Mouse (Mus musculus) adrenal gland, postnatal 10 days (tissue): ENCODE data around the gene Akt2. TPM values are rescaled to one million over a fixed set of nuclear protein-coding genes. Genes with fewer than 3 reads are reported as not detected.
A peak's percentile ranks its signal among the peaks of the same experiment; 100 is the strongest.

Experiments used
- DNase-seq: peaks from one replicate; pipeline ENCODE4 v3.0.0; 2021; ENCODE audit warnings: mixed read lengths
- total RNA-seq, 2 experiments: library from RNA; stranded (reverse); gene quantifications; 2 replicates each; pipeline ENCODE4 v1.2.3; 2021

The Akt2 gene
- total RNA-seq, 2 experiments from 2014 or later, result 237 to 317 TPM

- no peak for DNase-seq
These were observed 3.6 kb upstream of the Akt2 start for GRCm38 (mm10) chr7:27587741-27588140.

DNA sequence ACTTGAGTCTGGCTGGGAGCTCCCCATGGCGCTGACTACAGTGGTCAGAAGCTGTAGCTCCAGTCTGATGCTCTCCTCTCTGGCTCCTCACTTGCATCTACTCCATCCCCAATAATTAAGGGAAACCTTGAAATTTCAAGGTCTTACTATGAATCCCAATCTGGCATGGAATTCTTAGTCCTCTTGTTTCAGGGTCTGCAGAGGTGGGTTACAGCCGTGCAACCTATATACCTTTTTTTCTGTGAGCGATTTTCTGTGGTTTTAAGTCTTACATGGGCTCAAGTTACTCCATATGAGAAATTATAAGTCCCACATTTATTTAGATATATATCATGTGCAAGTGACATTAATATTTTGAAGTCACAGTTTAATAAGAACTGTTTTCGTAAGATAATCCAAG is 1.3 kb upstream of the Akt2 start:
- no peak for DNase-seq

DNA sequence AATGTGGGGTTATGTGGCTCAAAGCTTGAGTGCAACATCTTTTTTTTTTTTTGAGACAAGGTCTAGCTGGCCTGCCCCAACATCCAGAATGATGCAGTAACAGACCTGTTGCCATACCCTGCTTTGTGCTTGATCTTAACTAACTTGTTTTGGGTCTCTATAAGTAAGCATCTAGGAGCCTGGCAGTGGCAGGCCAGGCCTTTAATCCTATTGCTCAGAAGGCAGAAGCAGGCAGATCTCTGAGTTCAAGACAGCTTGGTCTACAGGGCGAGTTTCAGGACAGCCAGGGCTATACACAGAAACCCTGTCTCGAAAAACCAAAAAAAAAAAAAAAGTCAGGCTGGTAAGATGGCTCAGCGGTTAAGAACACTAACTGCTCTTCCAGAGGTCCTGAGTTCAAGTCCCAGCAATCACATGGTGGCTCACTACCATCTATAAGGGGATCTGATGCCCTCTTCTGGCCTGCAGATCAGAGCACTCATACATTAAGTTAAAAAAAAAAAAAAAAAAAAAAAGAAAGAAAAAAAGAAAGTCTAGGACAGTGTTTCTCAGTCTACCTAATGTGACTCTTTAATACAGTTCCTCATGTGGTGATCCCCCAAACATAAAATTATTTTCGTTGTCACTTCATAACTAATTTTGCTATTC is 662 bp upstream of the Akt2 start:
- no peak for DNase-seq

DNA sequence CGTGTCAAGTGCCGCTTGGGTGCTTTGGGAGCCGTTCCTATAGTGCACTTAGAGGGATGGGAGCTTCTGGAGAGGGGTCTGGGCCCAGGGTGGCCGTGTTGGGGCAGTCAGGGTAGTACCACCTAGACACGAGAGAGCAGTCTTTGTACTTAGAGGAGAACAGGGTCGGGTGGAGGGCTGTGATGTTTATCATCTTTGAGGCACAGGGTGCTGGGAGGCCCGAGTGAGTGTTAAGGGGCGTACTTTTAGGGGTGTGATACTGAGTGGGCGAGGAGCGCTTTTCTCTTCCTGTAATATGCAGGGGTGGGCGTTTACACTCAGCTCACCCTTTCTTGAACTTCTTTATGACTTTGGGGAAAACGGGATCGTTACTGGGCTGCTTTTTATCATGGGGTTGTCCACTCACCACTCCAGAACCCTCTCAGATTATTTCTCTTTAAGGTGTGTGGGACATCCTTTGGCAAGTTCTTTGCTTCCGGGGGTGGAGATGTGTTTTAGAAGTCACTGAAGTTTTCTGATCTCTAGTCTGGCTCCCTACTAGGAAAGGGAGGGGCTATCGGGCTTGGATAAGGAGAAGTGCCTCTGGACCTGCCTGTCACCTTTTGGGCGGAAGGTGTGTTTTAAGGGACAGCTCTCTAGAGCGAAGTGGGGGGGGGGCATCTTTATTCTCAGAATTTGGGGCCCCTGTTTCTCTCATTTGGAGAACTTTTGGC is 1.0 kb downstream of the Akt2 start:
- peak; percentile 52 for DNase-seq

- DNase-seq, result peak; percentile 54
These were observed 1.7 kb downstream of the Akt2 start for GRCm38 (mm10) chr7:27592934-27593645.

DNA sequence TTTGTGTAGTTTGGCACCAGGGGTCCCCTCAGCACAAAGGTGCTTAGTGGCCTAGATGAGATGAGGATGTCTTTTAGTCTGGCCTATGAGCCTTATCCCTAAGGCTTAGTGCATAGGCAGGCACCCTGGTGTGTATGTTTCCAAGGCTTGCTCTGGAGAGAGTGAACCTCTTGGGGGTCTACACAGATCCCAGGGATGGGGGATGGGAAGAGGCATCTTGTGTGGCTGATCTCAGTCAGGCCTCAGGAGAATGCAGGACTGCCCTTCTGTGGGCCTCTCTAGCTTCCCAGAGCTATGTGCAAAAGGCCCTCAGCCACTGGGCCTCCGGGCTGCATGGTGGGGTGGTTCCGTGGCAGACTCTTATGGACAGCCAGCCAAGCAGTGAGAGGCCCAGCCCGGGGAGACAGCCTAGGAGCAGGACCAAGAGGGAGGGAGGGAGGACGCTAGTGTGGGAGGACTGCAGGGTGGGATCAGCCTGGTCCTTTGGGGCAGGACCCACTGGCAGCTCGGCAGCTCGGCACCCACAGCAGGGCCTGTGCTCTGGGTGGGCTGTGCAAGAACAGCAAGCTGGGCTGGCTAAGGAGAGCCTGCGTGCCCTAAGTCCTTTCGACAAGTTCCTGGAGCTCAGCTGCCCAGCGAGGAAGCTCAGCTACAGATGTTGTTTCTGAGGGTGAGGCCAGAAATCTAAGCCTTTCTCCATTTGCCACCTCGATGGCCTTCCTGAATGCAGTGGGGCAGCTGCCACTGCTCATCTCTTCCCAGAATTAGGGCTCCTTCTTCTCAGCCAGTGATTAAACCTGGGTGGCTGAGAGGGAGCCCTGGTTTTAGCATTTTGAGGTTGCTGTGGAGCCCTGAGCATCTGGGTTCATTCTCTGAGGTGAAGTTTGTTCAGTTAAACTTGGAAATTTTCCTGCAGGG is 5.5 kb downstream of the Akt2 start:
- DNase-seq, result peak; percentile 63

GRCm38 (mm10) chr7:27598053-27598452 is 6.7 kb downstream of the Akt2 start:
- DNase-seq, result no peak

DNA sequence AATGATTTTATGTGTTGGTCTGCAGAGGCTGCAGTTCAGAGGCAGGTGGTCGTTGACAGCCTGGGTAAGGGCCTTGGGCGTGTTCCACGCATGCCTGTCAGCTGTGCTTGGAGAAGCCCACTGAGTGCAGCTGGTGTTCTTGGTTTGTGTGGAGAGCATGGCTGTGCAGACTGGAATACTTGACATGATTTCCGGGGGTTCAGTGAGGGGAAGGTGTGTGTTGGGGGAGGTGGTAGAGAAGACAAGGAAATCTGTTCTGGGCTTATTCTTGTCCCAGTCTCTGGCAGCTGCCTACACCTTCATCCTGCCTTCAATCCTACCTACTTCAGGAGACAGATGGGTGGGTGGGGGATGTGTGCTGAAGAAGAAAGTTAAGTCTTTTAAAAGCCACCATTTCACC is 10.3 kb downstream of the Akt2 start:
- no peak for DNase-seq

GRCm38 (mm10) chr7:27602161-27602560 is 10.8 kb downstream of the Akt2 start:
- no peak for DNase-seq

GRCm38 (mm10) chr7:27602835-27603234 is 11.5 kb downstream of the Akt2 start:
- DNase-seq, result peak; percentile 53

- DNase-seq, result peak; percentile 33
These were observed 13.5 kb downstream of the Akt2 start for GRCm38 (mm10) chr7:27604661-27605348.

GRCm38 (mm10) chr7:27605499-27606285 is 14.3 kb downstream of the Akt2 start:
- peak; percentile 85 for DNase-seq

DNA sequence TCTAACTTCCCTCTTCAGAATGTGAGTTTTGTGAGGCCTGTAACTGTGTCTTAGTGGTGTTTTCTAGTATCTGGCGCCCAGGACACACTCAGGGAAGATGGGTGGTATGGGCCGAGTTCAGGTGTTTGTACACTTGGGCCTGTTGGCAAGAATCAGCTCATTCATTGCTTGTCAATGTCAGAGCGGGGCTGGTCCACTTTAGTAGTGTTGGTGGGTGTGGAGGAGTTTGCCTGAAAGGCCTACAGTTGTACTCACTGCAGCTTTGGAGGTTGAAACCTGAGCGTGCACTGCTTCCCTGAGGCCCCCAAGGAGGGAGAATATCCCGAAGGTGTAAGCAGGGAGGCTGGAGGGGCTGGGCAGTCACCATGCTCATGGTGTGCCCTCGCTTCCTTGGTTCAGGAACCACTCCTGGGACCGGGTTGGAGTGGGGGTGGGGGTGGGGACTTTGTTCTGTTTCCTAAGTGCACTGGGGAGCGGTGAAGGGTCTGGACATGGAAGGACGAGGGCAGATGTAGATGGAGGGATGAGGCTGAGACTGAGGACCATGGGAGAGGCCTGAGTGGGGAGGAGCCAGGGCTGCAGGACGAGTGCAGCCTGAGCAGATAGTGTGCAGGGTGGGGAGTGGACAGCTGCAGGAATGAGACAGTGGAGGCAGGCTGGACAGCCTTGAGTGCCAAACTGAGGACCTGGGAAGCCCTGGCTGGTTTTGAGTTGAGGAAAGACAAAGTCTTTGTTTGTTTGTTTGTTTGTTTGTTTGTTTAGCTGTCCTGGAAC is 15.3 kb downstream of the Akt2 start:
- no peak for DNase-seq

- DNase-seq, result peak; percentile 91
These were observed 16.2 kb downstream of the Akt2 start for GRCm38 (mm10) chr7:27607580-27607979.

DNA sequence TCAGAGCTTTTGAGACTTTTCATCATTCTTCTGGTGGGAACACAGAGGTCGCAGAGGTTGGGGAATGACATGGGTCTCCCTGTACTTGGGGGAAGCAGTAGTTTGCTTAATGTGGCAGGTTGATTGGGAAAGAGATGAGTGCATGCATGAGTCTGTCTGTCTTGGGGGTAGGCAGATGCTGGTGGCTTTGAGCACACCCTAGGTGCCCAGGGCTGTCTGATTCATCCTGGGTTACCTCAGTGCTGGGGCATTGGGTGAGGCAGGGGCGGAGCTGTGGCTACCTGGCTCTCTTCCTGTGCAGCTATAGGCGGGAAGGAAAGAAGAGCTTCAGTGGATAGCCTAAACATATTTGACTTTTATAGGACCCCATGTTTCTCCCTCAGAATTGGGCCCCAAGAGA is 16.8 kb downstream of the Akt2 start:
- no peak for DNase-seq

GRCm38 (mm10) chr7:27609285-27609684 is 17.9 kb downstream of the Akt2 start:
- peak; percentile 53 for DNase-seq

- no peak for DNase-seq
These were observed 18.3 kb downstream of the Akt2 start for GRCm38 (mm10) chr7:27609688-27610087.

DNA sequence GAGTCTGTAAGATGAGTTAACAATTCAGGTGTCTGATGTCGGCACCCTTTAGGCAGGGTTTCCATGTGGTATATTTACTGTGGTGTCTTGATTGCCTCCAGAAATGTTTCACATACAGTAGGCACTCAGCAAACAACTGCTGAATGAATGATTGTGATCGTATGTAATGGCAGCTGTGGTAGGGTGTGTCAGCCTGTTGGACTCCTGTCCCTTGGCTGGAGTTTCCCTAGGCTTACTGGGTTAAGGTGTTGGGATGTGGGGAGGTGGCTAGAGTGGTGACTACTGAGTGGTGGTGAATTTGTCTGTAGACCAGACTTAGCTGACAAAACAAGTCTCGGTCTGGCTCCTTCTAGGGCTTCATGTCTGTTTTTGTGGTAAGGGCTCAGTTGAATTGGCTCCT is 19.0 kb downstream of the Akt2 start:
- no peak for DNase-seq

- DNase-seq, result no peak
These were observed 19.5 kb downstream of the Akt2 start for GRCm38 (mm10) chr7:27610871-27611270.

- no peak for DNase-seq
These were observed 21.6 kb downstream of the Akt2 start for GRCm38 (mm10) chr7:27612940-27613339.
